Mouse (Mus musculus) heart, adult 2 months (tissue): Measurements from ENCODE around the gene Kxd1.

Experiments
- CTCF ChIP-seq: fragments of 200-600 bp; IDR thresholded peaks from 2 replicates; pipeline ENCODE4 v1.8.1; 2022; ENCODE audit warnings: antibody characterized with exemption, mild to moderate bottlenecking, moderate library complexity
- POLR2A ChIP-seq: fragments of 200-500 bp; IDR thresholded peaks from 2 replicates; pipeline ENCODE4 v1.6.1; 2011; ENCODE audit warnings: mild to moderate bottlenecking, low read depth, low read length, control low read depth; ENCODE audit not compliant: insufficient read depth

- TF ChIP-seq CTCF (no peak), POLR2A (no peak)
Measured at GRCm38 (mm10) chr8:70467229-70467725, 60.5 kb downstream of the Kxd1 start.
